Mouse (Mus musculus) right cerebral cortex, postnatal 4 days (tissue): ENCODE measurements around the gene Xpo6.

Experiments
- DNase-seq: peaks from one replicate; pipeline ENCODE4 v3.0.0-alpha.2; 2022

Xpo6 gene

GRCm38 (mm10) chr7:126200178-126200996 lies at the start of gene Xpo6:
Xpo6 (minus strand) TSS chr7:126200501.
- DNase-seq = peak; percentile 99

DNA sequence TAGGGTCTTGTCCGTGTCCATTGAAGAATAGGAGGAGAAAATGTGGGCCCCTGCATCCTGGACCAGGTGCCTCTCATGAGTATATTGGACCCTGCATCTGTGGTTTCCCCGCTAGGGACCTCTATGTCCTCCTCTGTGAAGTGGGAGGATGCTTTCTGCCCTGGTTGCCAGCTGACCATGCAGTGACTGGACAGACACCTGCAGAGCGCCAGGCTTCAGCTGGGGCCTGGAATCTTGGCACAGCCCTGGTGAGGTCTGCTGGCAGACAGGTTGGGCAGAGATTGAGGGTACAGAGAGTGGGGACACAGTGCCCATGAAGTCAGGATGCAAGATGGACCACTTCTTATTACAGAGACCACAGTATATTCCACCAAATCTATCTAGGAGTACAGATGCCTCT lies 49.7 kb upstream of the Xpo6 start:
- DNase-seq = no peak

DNA sequence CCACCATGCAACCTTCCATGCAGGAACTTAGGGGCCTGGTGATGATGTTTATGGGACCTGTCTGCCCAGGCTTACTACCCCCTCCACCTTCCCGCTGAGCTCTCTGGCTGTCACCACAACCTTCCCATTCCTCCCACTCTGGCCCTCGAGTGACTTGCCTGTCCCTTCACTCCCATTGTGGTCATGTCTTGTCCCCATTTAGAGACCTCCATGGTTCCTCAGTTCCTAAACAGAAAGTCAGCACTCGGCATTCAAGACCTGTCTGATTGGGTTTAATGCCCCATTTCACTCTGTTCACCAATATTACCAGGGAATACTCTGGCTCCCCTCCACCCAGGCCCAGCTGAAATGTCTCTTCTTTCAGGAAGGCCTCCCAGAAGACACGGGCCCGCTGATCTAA lies 48.8 kb upstream of the Xpo6 start:
- no peak for DNase-seq

DNA sequence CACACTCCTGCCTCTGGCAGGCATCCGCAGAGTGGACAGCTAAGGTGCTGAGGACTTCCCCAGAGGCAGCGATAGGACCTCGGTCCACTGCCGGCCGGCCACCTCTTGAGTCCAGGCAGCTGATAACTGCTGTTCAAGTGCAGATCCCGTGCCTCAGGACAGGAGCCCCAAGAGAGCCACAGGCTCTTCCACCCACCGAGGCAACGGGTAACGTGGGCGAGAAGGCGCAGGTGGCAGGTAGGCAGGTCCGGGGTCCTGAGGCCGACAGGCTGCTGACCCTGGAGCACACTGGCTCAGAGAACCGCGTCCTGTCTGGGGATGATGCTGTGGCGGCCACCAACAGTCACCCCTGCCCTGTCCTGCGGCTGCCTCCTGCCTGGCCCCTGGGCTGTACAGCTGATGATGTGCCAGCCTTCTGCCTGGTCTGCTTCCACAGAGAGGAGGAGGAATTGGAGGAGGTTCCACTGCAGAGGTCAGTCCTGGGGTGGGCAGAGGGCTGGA lies 48.4 kb upstream of the Xpo6 start:
- DNase-seq = no peak

DNA sequence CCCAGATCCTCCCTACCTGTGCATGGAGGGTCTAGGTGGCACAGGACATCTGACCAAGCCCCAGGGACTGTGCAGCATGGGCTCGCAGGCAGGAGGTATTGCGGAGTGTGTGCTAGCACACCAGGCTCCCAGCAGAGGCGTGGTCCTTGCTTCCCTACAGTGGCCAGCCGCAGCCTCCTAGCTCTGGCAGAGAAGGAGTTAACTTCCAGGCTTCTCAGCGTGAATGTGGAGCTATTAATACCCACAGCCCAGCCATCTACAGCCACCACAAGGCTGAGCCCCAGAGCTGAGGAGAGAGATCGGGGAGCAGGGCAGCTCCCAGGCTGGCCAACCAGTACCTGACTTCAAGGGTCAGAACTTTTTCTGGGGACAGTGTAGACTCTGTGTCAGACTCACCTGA lies 47.8 kb upstream of the Xpo6 start:
- DNase-seq = peak; percentile 30

DNA sequence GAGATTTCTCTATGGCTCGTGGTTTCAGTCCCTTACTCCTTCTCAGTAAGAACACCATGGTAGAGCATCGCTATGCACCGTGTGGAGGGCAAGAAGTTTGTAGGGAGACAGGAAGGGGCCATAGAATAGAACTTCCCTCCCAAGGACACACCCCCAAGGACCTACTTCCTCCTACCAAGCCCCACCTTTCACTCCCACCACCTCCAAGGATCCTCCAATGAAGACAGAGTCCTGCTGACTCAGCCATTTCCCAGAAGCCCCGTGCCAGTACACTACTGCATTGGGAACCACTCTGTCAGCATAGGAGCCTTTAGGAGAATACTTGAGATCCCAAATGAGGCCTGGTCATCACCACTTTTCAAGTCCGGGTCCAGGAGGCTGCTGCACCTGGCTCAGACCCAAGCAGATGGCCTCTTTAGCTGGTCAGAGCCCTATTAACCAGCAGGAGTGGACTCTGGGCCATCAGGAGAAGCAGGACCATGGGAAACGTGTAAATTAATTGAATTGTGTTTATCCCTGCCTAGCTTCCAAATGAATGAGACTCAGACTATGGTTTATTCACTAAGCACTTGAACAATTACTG lies 44.0 kb upstream of the Xpo6 start:
- DNase-seq = no peak

GRCm38 (mm10) chr7:126240814-126241360 lies 40.6 kb upstream of the Xpo6 start:
- no peak for DNase-seq

DNA sequence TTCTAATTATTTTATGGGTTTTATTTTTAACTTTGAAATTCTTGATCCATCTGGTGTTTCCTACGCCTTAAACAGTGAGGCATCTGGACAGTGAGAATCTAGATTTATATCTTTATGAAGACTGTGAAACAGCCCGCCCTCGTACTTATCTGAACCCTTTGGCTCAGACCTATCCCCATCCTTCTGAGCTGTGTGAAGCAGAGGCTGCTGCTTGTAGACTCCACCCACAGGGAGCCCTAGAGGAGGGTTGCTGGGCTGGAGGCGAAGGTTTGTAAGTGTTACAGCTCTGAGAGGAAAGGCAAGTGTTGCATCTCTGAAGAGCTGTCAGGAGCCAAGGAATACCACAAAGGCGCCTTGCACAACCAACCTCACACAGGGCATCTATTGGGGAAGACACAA lies 36.5 kb upstream of the Xpo6 start:
- no peak for DNase-seq

DNA sequence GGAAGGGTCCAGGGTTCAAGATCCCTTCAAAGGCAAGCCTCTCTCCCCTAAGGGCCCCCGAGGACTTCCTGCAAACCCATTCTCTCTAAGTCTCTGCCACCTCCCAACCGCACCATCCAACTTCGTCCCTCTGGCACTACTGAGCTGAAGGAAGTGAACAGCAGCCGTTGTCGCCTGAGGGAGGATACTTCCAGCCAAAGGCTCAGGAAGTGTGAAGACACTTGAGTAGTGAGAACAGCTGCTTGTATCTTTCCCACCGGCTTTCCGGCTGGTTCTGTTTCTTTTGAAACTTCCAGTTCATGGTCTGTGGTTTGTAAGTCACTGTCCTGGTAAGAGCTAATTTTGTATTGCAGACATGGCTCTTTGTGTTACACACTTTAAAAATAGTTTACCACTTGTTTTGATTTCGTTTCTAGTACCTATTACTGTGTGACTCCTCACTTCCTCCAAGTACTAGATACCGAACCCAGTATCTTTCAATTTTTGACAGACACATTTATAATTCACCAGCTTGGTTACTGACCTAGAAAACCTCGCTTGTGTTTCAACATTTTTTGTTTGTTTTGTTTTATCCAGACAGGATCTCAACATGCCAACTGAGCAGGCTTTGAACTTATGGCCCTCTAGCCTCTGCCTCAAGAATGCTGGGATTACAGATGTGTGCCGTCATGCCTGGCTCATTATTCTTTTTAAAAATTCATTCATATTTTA lies 35.9 kb upstream of the Xpo6 start:
- peak; percentile 23 for DNase-seq

GRCm38 (mm10) chr7:126234611-126235010 lies 34.3 kb upstream of the Xpo6 start:
- no peak for DNase-seq

GRCm38 (mm10) chr7:126232345-126233071 lies 32.2 kb upstream of the Xpo6 start:
- DNase-seq = no peak

- no peak for DNase-seq
Observed at GRCm38 (mm10) chr7:126230357-126231148, 30.3 kb upstream of the Xpo6 start.

GRCm38 (mm10) chr7:126226136-126226535 lies 25.8 kb upstream of the Xpo6 start:
- DNase-seq = no peak

GRCm38 (mm10) chr7:126222753-126223152 lies 22.5 kb upstream of the Xpo6 start:
- DNase-seq = no peak

GRCm38 (mm10) chr7:126220611-126221010 lies 20.3 kb upstream of the Xpo6 start:
- no peak for DNase-seq

DNA sequence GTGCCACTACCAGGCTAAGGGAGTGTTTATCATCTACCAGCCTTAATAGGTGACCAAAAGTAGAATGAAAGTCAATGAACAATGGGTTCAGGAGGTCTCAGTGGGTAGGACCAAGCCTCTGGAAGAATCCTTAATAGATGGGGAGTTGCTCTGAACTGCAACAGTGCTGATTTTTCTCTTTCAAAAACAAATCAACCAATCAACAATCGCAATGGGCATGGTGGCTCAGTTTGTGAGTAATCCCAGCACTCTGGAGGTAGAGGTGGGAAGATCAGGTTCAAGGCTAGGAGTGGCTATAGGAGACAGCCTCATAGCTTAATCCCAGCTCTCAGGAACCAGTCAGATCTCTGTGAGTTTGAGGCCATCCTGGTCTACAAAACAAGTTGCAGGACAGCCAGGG lies 18.0 kb upstream of the Xpo6 start:
- DNase-seq = no peak

DNA sequence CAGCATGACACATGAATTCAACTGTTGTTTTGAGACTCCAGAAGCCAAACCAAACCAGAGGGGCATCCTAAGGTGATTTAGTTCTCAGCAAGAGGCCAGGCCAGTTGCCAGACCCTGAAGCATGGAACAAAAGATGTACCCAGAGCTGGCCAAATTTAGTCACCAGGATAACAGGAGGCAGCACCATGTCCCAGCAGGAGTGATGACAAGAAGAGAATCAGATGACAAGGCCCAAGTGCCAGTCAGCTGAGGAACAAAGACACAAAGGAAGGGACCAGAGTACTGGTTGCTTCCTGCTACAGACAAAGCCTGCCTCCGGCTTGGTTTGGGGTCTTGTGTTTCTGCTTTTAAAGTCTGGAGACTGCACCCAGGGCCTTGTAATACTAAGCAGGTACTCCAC lies 16.6 kb upstream of the Xpo6 start:
- no peak for DNase-seq

DNA sequence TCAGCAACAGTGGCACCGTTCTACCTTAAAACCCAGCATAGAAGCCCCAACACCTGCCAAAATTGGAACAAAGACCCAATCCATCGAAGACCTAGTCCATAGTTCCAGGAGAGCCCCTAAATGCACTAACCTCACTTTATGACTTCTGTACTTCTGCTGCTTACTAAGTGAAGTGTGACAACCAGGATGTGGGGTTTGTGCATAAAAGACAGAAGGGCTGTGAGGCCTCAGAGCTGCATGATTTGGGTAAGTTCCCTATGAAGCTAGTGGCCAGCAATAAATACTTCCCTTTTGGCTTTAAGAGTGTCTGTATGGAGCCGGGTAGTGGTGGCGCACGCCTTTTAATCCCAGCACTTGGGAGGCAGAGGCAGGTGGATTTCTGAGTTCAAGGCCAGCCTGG lies 10.6 kb upstream of the Xpo6 start:
- no peak for DNase-seq

GRCm38 (mm10) chr7:126200997-126201345 lies 670 bp upstream of the Xpo6 start:
- no peak for DNase-seq

- DNase-seq = peak; percentile 46
Observed at GRCm38 (mm10) chr7:126199691-126200102, 604 bp downstream of the Xpo6 start.

DNA sequence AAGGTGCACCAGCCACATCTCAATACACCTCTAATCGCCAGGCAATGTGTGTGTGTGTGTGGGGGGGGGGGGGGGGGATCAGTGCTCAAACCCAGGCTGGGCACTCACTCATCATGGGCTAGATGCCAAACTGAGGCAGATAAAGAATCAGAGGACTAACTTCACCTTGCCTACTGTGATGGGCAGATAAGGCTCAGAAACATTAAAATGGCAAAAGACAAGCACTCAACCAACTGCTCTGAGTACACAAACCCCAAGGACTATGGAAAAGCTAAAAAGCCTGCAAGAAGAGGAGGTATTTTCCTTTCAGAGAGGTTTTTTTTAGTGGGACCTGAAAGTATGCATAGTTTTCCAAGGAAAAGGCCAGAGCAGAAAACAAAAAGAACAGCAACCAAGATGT lies 1.4 kb downstream of the Xpo6 start:
- DNase-seq = no peak

- DNase-seq = no peak
Observed at GRCm38 (mm10) chr7:126194175-126194574, 6.1 kb downstream of the Xpo6 start.
